Mouse (Mus musculus) E14TG2a.4 (cell line): ENCODE measurements around the gene Ubiad1.

Source experiments
- CTCF ChIP-seq: conservative IDR thresholded peaks from 2 replicates; pipeline ENCODE4 v1.5.1; 2014; ENCODE audit warnings: low read length
- NANOG ChIP-seq: IDR thresholded peaks from 2 replicates; pipeline ENCODE4 v1.6.1; 2014; ENCODE audit warnings: borderline replicate concordance, low read length, mixed read lengths

DNA sequence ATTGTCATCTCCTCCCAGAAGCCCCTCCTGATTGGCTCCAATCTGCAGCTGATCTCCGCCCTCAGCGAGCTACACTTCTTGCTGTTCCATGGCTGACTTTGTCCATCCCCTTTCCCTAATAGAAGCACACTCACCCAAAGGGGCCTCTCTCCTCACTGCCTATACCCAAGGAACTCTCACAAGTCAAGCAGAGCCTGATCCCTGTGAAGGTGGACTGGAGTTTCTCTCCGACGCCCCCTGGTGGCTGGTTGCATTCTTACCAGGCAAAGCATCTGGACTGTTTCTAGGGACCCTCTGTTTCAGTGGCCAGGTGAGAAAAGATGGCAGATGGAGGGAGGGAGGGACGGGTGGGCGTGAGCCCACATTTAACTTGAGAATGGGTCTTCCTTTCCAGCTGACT, 14.9 kb downstream of the Ubiad1 start:
- TF ChIP-seq CTCF (peak; percentile 91), NANOG (no peak)
